Mouse (Mus musculus) activated CD4-positive, CD25-positive, alpha-beta regulatory T cell, adult 4 months (primary cell): ENCODE results near the gene Kif2a. TPM values are rescaled to one million over a fixed set of nuclear protein-coding genes. Genes with fewer than 3 reads are reported as not detected.
"Not testable (repeated sequence)": the region's sequence is repeated elsewhere in the genome, so short reads cannot be mapped to it uniquely, and the experiment has no call there.

Experiments used
- ATAC-seq: one replicate; pipeline ENCODE4 v1.8.0; 2017
- polyA plus RNA-seq, 2 experiments: library from polyadenylated mRNA; unstranded; fragments of 100-300 nt; shearing (Covaris generic); gene quantifications; one replicate each; pipeline ENCODE4 v1.2.1; 2017

Gene Kif2a
- polyA plus RNA-seq, 2 experiments from 2014 or later: 13.6 to 15.7 TPM

GRCm38 (mm10) chr13:106928296-106928695 lies 93.6 kb downstream of the Kif2a start:
- ATAC-seq: no peak

GRCm38 (mm10) chr13:106925921-106926320 lies 96.0 kb downstream of the Kif2a start:
- not testable (repeated sequence) for ATAC-seq

GRCm38 (mm10) chr13:106918322-106919050 lies 103.4 kb downstream of the Kif2a start:
- peak; percentile 61 for ATAC-seq

- no peak for ATAC-seq
These were observed 108.7 kb downstream of the Kif2a start for GRCm38 (mm10) chr13:106913125-106913736.

- no peak for ATAC-seq
These were observed 111.8 kb downstream of the Kif2a start for GRCm38 (mm10) chr13:106910096-106910495.

Other genes starting within 250 kb of the Kif2a start
- 10 to 100 TPM; 24.2 to 36.6 TPM for gene Ipo11, start 85.2 kb downstream of the Kif2a start, polyA plus RNA-seq
- 10 to 100 TPM; 25.5 to 34.2 TPM for gene Dimt1, start 75.0 kb downstream of the Kif2a start, polyA plus RNA-seq